In genomic region chr1:184051824-184052223, GRCm38 (mm10) we compare ENCODE assay signal across 9 mouse cellular contexts. TPM values are rescaled to one million over a fixed set of nuclear protein-coding genes. Genes with fewer than 3 reads are reported as not detected.
DNase-seq lines count a peak whose midpoint lies in the region; ATAC-seq lines count a peak whose summit lies in the region.
"Had no signal": no experiment of that assay in that cellular context is flagged by ENCODE, and none has a peak within 500 bp of the region (broad histone marks: within the 10 kb centered on the region; RNA-seq: fewer than 3 reads in every experiment).

No protein-coding gene starts in this region.

- WGBS in intestine, embryonic 15.5 days, result 9% methylated on average over 6 of the region's 6 CpGs
- WGBS in stomach, embryonic 15.5 days, result 20% methylated on average over 6 of the region's 6 CpGs
- 50% methylated on average over 6 of the region's 6 CpGs for WGBS in hindbrain, embryonic 14.5 days

- no peak overlapping the region for H3K4me2 ChIP-seq in intestine, embryonic 15.5 days (replicated peaks)
- H3K4me2 ChIP-seq in stomach, embryonic 15.5 days, result no peak overlapping the region
- H3K4me2 ChIP-seq in hindbrain, embryonic 14.5 days (replicated peaks), result no peak overlapping the region
- H3K4me2 ChIP-seq: hindbrain, embryonic 15.5 days had no signal

- H3K27me3 ChIP-seq in megakaryocyte, embryonic 14.5 days (replicated peaks), result no peaks in the 10 kb centered on the region
- H3K27me3 ChIP-seq in intestine, embryonic 15.5 days (replicated peaks), result no peaks in the 10 kb centered on the region
- no peaks in the 10 kb centered on the region for H3K27me3 ChIP-seq in stomach, embryonic 15.5 days (replicated peaks)
- H3K27me3 ChIP-seq in hindbrain, embryonic 14.5 days (ENCODE audit: control insufficient read depth, insufficient read depth, low read length), result no peaks in the 10 kb centered on the region
- H3K27me3 ChIP-seq: hindbrain, embryonic 15.5 days had no signal

- peaks cover 87% of the 10 kb centered on the region for H3K4me1 ChIP-seq in megakaryocyte, embryonic 14.5 days
- H3K4me1 ChIP-seq in intestine, embryonic 15.5 days (replicated peaks), result peaks cover 5% of the 10 kb centered on the region; the same call in 1 of the 2 replicates
- H3K4me1 ChIP-seq in stomach, embryonic 15.5 days, result peaks cover 12% of the 10 kb centered on the region
- H3K4me1 ChIP-seq in hindbrain, embryonic 14.5 days (replicated peaks; ENCODE audit: control insufficient read depth, insufficient read depth, low read length), result no peaks in the 10 kb centered on the region

- H3K27ac ChIP-seq in intestine, embryonic 15.5 days, result no peak overlapping the region
- no peak overlapping the region for H3K27ac ChIP-seq in stomach, embryonic 15.5 days
- H3K27ac ChIP-seq in hindbrain, embryonic 14.5 days, result no peak overlapping the region
- H3K27ac ChIP-seq: hindbrain, embryonic 15.5 days had no signal

- H3K36me3 ChIP-seq in megakaryocyte, embryonic 14.5 days (replicated peaks; ENCODE audit: low read length), result peaks cover 87% of the 10 kb centered on the region
- H3K36me3 ChIP-seq in intestine, embryonic 15.5 days, result no peaks in the 10 kb centered on the region
- H3K36me3 ChIP-seq in stomach, embryonic 15.5 days, result no peaks in the 10 kb centered on the region
- H3K36me3 ChIP-seq in hindbrain, embryonic 14.5 days (replicated peaks; ENCODE audit: control insufficient read depth, insufficient read depth), result no peaks in the 10 kb centered on the region
- H3K36me3 ChIP-seq: hindbrain, embryonic 15.5 days had no signal

- H3K9ac ChIP-seq in intestine, embryonic 15.5 days, result no peak overlapping the region
- no peak overlapping the region for H3K9ac ChIP-seq in stomach, embryonic 15.5 days
- H3K9ac ChIP-seq in hindbrain, embryonic 14.5 days, result no peak overlapping the region
- H3K9ac ChIP-seq: hindbrain, embryonic 15.5 days had no signal

- DNase-seq in cerebellum, postnatal 36 days, result peak; percentile 64 to 67
- DNase-seq in layer of hippocampus, postnatal 36 days, result no peak
- DNase-seq in layer of hippocampus, postnatal 14 days (ENCODE audit: low spot score in 2 of 2), result no peak
- DNase-seq in hindbrain, embryonic 14.5 days (ENCODE audit: low spot score), result no peak

- no peak for ATAC-seq in megakaryocyte, adult 5-6 weeks (ENCODE audit: poor library complexity, severe bottlenecking)
- peak; percentile 92 for ATAC-seq in intestine, embryonic 15.5 days
- peak; percentile 60; the same call in 1 of the 2 replicates for ATAC-seq in stomach, embryonic 15.5 days (ENCODE audit: insufficient read depth, low FRiP score, low read depth)
- ATAC-seq in hindbrain, embryonic 14.5 days (ENCODE audit: low FRiP score), result no peak

- no peaks in the 10 kb centered on the region for H3K9me3 ChIP-seq in megakaryocyte, embryonic 14.5 days
- no peaks in the 10 kb centered on the region for H3K9me3 ChIP-seq in intestine, embryonic 15.5 days
- H3K9me3 ChIP-seq in stomach, embryonic 15.5 days, result no peaks in the 10 kb centered on the region
- no peaks in the 10 kb centered on the region for H3K9me3 ChIP-seq in hindbrain, embryonic 14.5 days (ENCODE audit: control insufficient read depth, low read length)
- H3K9me3 ChIP-seq: hindbrain, embryonic 15.5 days had no signal

- H3K4me3 ChIP-seq in megakaryocyte, embryonic 14.5 days (replicated peaks), result peak overlapping the region; percentile 52
- H3K4me3 ChIP-seq in intestine, embryonic 15.5 days (replicated peaks), result no peak overlapping the region
- no peak overlapping the region for H3K4me3 ChIP-seq in stomach, embryonic 15.5 days (replicated peaks)
- H3K4me3 ChIP-seq in hindbrain, embryonic 14.5 days (replicated peaks; ENCODE audit: low read length), result no peak overlapping the region
- H3K4me3 ChIP-seq: hindbrain, embryonic 15.5 days had no signal

RNA-seq across cellular contexts. Expression of gene 1700056E22Rik, which starts 17.7 kb away (rescaled TPM):
- 19.8 and 52.4 TPM in 2 replicates for polyA plus RNA-seq in megakaryocyte, embryonic 14.5 days (2012; ENCODE audit: insufficient read depth, low replicate concordance)
- total RNA-seq in megakaryocyte, adult 5-6 weeks (2015), result 0.98 and 2.9 TPM in 2 replicates
- 3.0 and 4.6 TPM in 2 replicates for total RNA-seq in megakaryocyte, adult 5-6 weeks (2017)
- polyA plus RNA-seq in intestine, embryonic 15.5 days (2015; fragmentation: Nextera tagmentation; extraction: Ambion mirVana), result 1.2 and 1.7 TPM in 2 replicates
- polyA plus RNA-seq in stomach, embryonic 15.5 days (2015; fragmentation: Nextera tagmentation; extraction: Ambion mirVana), result 1.4 and 1.5 TPM in 2 replicates
- not detected for total RNA-seq in layer of hippocampus, postnatal 36 days (2021)
- total RNA-seq in layer of hippocampus, postnatal 14 days (2021), result under 1 TPM in 1 of 2 experiments, not detected in 1; 0.55 TPM
- polyA plus RNA-seq in hindbrain, embryonic 14.5 days (2014; fragmentation: Nextera tagmentation; extraction: Ambion mirVana), result 0.37 and 0.75 TPM in 2 replicates

RNA-seq across cellular contexts. Expression of gene Dusp10, which starts 38.7 kb away (rescaled TPM):
- 3.1 and 14.8 TPM in 2 replicates for polyA plus RNA-seq in megakaryocyte, embryonic 14.5 days (2012; ENCODE audit: insufficient read depth, low replicate concordance)
- 5.3 and 7.5 TPM in 2 replicates for total RNA-seq in megakaryocyte, adult 5-6 weeks (2015)
- total RNA-seq in megakaryocyte, adult 5-6 weeks (2017), result 4.3 and 7.4 TPM in 2 replicates
- polyA plus RNA-seq in intestine, embryonic 15.5 days (2015; fragmentation: Nextera tagmentation; extraction: Ambion mirVana), result 10.2 and 11.9 TPM in 2 replicates
- 8.1 and 9.4 TPM in 2 replicates for polyA plus RNA-seq in stomach, embryonic 15.5 days (2015; fragmentation: Nextera tagmentation; extraction: Ambion mirVana)
- 1 to 10 TPM; 5.3 to 5.9 TPM for total RNA-seq in layer of hippocampus, postnatal 36 days (2021)
- total RNA-seq in layer of hippocampus, postnatal 14 days (2021), result 1 to 10 TPM; 5.0 to 5.3 TPM
- 4.4 and 5.2 TPM in 2 replicates for polyA plus RNA-seq in hindbrain, embryonic 14.5 days (2014; fragmentation: Nextera tagmentation; extraction: Ambion mirVana)

Comparison
In these comparisons a context has a peak if more than half of its experiments do, and no peak if none do; other contexts are left out.
1. ATAC-seq: peak in intestine, embryonic 15.5 days (single experiment) and stomach, embryonic 15.5 days (single experiment); none in megakaryocyte, adult 5-6 weeks (single experiment) and hindbrain, embryonic 14.5 days (single experiment).
2. DNase-seq: peak in cerebellum, postnatal 36 days (2 of 2); none in layer of hippocampus, postnatal 36 days (0 of 2), layer of hippocampus, postnatal 14 days (0 of 2) and hindbrain, embryonic 14.5 days (single experiment).